Mouse (Mus musculus): ENCODE data around the gene Tfec.

- TF ChIP-seq CTCF (IDR thresholded peaks at IDR 0.05; ENCODE audit: control insufficient read depth, insufficient read depth, low read length), result no peak
- TF ChIP-seq POLR2A (IDR thresholded peaks at IDR 0.05; ENCODE audit: borderline replicate concordance, control insufficient read depth, low read depth, low read length), result no peak
These were observed 49.6 kb upstream of the Tfec start for GRCm38 (mm10) chr6:16947837-16948236.

Measured in bone marrow, adult 2 months (tissue).